Mouse (Mus musculus) liver, embryonic 12.5 days (tissue): Measurements from ENCODE around the gene Pigs. TPM values are rescaled to one million over a fixed set of nuclear protein-coding genes. Genes with fewer than 3 reads are reported as not detected.
A peak's percentile ranks its signal among the peaks of the same experiment; 100 is the strongest.

Experiments
- ATAC-seq: fragments of 200-750 bp; cut with Nextera tagmentation; 2 replicates; pipeline ENCODE4 v1.8.0; 2017; ENCODE audit warnings: moderate number of reproducible peaks, mild to moderate bottlenecking, moderate library complexity
- H3K27ac ChIP-seq: fragments of 300-500 bp; sonication (generic); 2 replicates; pipeline ENCODE4 v1.5.1; 2016; ENCODE audit warnings: mild to moderate bottlenecking
- H3K27me3 ChIP-seq: fragments of 300-500 bp; sonication (generic); replicated peaks from 2 replicates; pipeline ENCODE4 v1.6.1; 2016; ENCODE audit warnings: mild to moderate bottlenecking, moderate library complexity
- H3K36me3 ChIP-seq: fragments of 300-500 bp; sonication (generic); 2 replicates; pipeline ENCODE4 v1.6.1; 2016; ENCODE audit warnings: mild to moderate bottlenecking, moderate library complexity
- H3K4me1 ChIP-seq: fragments of 300-500 bp; sonication (generic); 2 replicates; pipeline ENCODE4 v1.6.1; 2016
- H3K4me2 ChIP-seq: fragments of 300-500 bp; sonication (generic); 2 replicates; pipeline ENCODE4 v1.6.1; 2016; ENCODE audit warnings: mild to moderate bottlenecking, moderate library complexity
- H3K4me3 ChIP-seq: fragments of 300-500 bp; sonication (generic); 2 replicates; pipeline ENCODE4 v1.5.1; 2016; ENCODE audit warnings: mild to moderate bottlenecking, moderate library complexity
- H3K9ac ChIP-seq: fragments of 300-500 bp; sonication (generic); 2 replicates; pipeline ENCODE4 v1.6.1; 2016; ENCODE audit warnings: mild to moderate bottlenecking, moderate library complexity
- H3K9me3 ChIP-seq: fragments of 300-500 bp; sonication (generic); replicated peaks from 2 replicates; pipeline ENCODE4 v1.6.1; 2016; ENCODE audit warnings: mild to moderate bottlenecking, moderate library complexity
- WGBS: fragments of 180-500 bp; shearing (Covaris S2); methylation state at CpG from one replicate; pipeline ENCODE4 v1.1.7; 2016; ENCODE audit not compliant: insufficient replicate concordance; 5-methylcytosine and 5-hydroxymethylcytosine counted together
- polyA plus RNA-seq: library from polyadenylated mRNA; unstranded; fragments of >200 nt; fragmentation: Nextera tagmentation; extraction: Ambion mirVana; gene quantifications from 2 replicates; pipeline ENCODE4 v1.2.1, GENCODE M21; 2016

Pigs gene
- polyA plus RNA-seq, 1 experiment from 2014 or later: 42.6 TPM

GRCm38 (mm10) chr11:78318411-78318810, 9.8 kb upstream of the Pigs start:
- H3K36me3 ChIP-seq: peaks cover 94% of the 10 kb centered on the region
- no peak overlapping the region for H3K4me3 ChIP-seq
- no peaks in the 10 kb centered on the region for H3K27me3 ChIP-seq
- peaks cover 15% of the 10 kb centered on the region for H3K4me1 ChIP-seq
- 89% methylated on average over 2 of the region's 2 CpGs for WGBS
- H3K4me2 ChIP-seq: no peak overlapping the region
- no peak overlapping the region for H3K9ac ChIP-seq
- no peak overlapping the region for H3K27ac ChIP-seq
- ATAC-seq: no peak
- H3K9me3 ChIP-seq: no peaks in the 10 kb centered on the region

DNA sequence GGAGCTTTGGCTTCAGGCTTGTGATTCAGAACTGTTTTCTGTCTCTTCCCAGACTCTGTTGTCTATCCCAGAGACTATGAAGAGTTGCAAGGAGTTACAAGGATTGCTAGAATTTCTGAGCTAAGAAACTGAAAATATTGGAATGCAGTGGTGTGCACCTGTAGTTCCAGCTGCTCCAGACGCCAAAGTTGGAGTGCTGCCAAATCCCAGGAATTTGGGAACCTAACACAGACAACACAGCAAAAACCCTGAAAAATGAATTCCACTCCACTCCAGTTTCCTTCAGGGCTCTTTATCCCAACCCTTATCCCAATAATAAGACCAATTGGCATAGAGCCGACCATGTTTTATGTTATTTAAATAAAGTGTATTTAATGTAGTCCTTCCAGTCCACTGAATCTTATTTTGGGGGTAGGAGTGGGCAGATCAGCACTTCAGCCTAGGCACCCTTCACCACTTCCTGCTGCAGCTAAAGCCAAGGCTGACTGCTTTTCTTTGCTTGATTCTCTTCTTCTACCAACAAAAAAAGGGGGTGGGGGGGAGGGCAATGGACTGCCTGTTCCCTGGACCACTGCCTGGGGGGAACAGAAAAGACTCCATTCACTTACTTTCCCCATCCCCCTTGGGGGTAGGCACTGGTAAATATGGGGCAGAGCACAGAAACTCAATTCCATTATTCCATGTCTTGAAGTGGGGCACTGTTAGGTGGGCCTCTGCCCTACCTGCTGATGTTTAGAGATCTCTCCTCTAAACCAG, 6.0 kb upstream of the Pigs start:
- Histone ChIP-seq H3K36me3 (peaks cover 71% of the 10 kb centered on the region), H3K4me1 (peaks cover 20% of the 10 kb centered on the region), H3K9ac (no peak overlapping the region), H3K4me3 (no peak overlapping the region), H3K4me2 (peak overlapping the region; percentile 52; the same call in 1 of the 2 replicates), H3K27me3 (no peaks in the 10 kb centered on the region; the same call in 1 of the 2 replicates), H3K27ac (peak overlapping the region; percentile 41), H3K9me3 (no peaks in the 10 kb centered on the region)
- 87% methylated on average over 2 of the region's 2 CpGs for WGBS
- no peak for ATAC-seq

DNA sequence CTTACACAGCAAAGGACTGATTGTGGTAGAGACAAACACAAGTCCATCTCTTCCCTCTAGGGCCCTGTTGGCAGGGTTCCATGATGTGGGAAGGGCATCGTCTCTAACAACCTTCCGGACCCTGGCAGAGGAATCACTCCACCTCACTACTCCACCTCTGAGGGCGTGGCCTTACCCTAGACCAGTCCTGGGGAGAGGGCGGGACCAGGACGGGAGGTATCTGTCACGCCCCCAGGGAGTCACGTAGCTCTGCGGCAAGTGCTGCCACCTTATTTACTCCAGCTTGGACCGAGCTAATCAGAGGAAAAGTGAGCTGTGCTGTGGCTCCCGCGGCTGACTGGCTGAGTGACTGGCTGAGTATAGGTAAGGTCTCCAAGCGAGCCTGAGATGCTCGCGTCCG, 5.4 kb upstream of the Pigs start, which contains the start of gene Aldoc:
TSS of gene Aldoc (plus strand) at position 109 of the 400 bp plus-strand sequence.
- ATAC-seq: peak; percentile 97
- WGBS: 6% methylated on average over 15 of the region's 15 CpGs
- peak within 1 kb of the TSS; percentile 52 for H3K4me2 ChIP-seq

GRCm38 (mm10) chr11:78324000-78324785, 4.0 kb upstream of the Pigs start:
- H3K36me3 ChIP-seq: peaks cover 51% of the 10 kb centered on the region
- peaks cover 25% of the 10 kb centered on the region for H3K4me1 ChIP-seq
- no peak overlapping the region for H3K27ac ChIP-seq
- 82% methylated on average over 15 of the region's 15 CpGs for WGBS
- no peaks in the 10 kb centered on the region; the same call in 1 of the 2 replicates for H3K27me3 ChIP-seq
- no peak for ATAC-seq
- no peak overlapping the region for H3K4me2 ChIP-seq
- H3K4me3 ChIP-seq: no peak overlapping the region
- H3K9ac ChIP-seq: no peak overlapping the region
- no peaks in the 10 kb centered on the region for H3K9me3 ChIP-seq

More for the DNA sequence above, 5.4 kb upstream of the Pigs start, which contains the start of gene Aldoc:
- Histone ChIP-seq H3K36me3 (peaks cover 65% of the 10 kb centered on the region), H3K27ac (peak within 1 kb of the TSS; percentile 41), H3K4me1 (peaks cover 20% of the 10 kb centered on the region), H3K9me3 (no peaks in the 10 kb centered on the region), H3K4me3 (peak within 1 kb of the TSS; percentile 18; the same call in 1 of the 2 replicates), H3K9ac (0 out of 2 replicates have a peak within 1 kb of the TSS, but pooled peaks have one; percentile 12), H3K27me3 (no peaks in the 10 kb centered on the region; the same call in 1 of the 2 replicates)

DNA sequence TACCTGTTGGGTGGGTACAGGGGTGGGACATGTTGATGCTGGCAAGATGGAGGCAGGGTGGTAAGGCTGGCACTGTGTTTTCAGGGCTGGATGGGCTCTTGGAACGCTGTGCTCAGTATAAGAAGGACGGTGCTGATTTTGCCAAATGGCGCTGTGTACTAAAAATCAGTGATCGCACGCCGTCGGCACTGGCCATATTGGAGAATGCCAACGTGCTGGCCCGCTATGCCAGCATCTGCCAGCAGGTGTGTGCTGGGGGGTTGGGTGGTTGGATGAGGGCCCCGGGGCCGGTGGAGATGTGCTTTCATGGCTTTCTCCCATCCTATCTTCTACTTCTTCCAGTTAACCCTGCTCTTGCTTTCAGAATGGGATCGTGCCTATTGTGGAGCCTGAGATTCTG, 3.2 kb upstream of the Pigs start:
- WGBS: 90% methylated on average over 12 of the region's 12 CpGs
- H3K27ac ChIP-seq: no peak overlapping the region
- no peak overlapping the region for H3K4me2 ChIP-seq
- ATAC-seq: no peak
- H3K27me3 ChIP-seq: no peaks in the 10 kb centered on the region; the same call in 1 of the 2 replicates
- no peak overlapping the region for H3K4me3 ChIP-seq
- no peak overlapping the region for H3K9ac ChIP-seq
- no peaks in the 10 kb centered on the region for H3K9me3 ChIP-seq
- peaks cover 31% of the 10 kb centered on the region for H3K4me1 ChIP-seq
- H3K36me3 ChIP-seq: peaks cover 44% of the 10 kb centered on the region

DNA sequence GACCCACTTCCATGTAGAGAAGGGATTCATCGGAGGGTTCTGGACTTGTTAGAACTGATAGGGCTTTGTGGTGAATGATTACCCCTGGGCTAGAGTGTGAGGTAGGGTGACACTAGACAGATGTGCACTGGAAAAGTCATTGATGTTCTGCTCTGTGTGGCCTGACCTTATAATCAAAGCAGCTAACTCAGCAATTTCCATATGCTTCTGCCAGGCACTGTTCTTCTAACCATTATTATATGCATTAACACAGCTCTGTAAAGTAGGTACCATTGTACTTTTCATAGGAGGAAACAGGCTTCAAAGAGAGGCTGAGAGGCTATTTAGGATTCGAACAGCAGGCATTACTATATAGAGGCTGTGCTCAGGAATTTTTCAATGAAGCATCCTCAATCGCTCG, 1.0 kb upstream of the Pigs start:
- Histone ChIP-seq H3K27me3 (no peaks in the 10 kb centered on the region; the same call in 1 of the 2 replicates), H3K9me3 (no peaks in the 10 kb centered on the region), H3K4me2 (peak overlapping the region; percentile 95; the same call in 1 of the 2 replicates), H3K9ac (no peak overlapping the region), H3K36me3 (peaks cover 27% of the 10 kb centered on the region), H3K4me3 (no peak overlapping the region; the same call in 1 of the 2 replicates), H3K4me1 (peaks cover 28% of the 10 kb centered on the region), H3K27ac (no peak overlapping the region)
- 76% methylated on average over 4 of the region's 4 CpGs for WGBS
- no peak for ATAC-seq

DNA sequence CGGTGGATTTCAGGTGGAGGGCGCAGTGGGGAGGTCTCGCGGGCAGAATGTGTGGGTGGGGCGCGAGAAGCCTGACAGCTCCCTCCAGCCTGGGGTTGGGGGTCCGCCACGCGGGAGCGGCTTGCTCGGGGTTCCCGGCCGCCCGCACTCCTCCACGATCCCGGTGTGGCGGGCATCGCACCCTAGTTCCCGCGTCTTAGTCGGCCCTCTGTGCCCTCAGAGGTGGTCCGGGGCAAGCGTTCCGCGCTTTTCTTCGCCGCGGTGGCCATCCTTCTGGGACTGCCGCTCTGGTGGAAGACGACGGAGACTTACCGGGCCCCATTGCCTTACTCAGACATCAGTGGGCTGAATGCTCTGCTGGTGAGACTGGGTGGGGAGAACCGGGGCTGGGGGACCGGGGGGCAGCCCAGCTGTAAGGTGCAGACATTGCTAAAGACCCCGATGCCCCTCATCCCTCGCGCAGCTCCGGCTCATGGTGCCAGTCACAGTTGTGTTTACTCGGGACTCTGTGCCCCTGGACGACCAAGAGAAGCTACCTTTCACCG, 369 bp downstream of the Pigs start:
- Histone ChIP-seq H3K9ac (peak overlapping the region; percentile 90), H3K4me3 (peak overlapping the region; percentile 82), H3K27me3 (no peaks in the 10 kb centered on the region; the same call in 1 of the 2 replicates), H3K27ac (peak overlapping the region; percentile 72), H3K36me3 (peaks cover 34% of the 10 kb centered on the region), H3K4me1 (peaks cover 14% of the 10 kb centered on the region), H3K4me2 (peak overlapping the region; percentile 95), H3K9me3 (no peaks in the 10 kb centered on the region)
- peak; percentile 68 for ATAC-seq
- 0% methylated on average over 40 of the region's 41 CpGs for WGBS

GRCm38 (mm10) chr11:78332676-78333075, 4.5 kb downstream of the Pigs start:
- Histone ChIP-seq H3K9me3 (no peaks in the 10 kb centered on the region), H3K27me3 (no peaks in the 10 kb centered on the region), H3K4me3 (no peak overlapping the region), H3K36me3 (peaks cover 55% of the 10 kb centered on the region), H3K4me1 (peaks cover 11% of the 10 kb centered on the region), H3K4me2 (no peak overlapping the region), H3K9ac (no peak overlapping the region), H3K27ac (no peak overlapping the region)
- 94% methylated on average over 12 of the region's 12 CpGs for WGBS
- ATAC-seq: no peak

DNA sequence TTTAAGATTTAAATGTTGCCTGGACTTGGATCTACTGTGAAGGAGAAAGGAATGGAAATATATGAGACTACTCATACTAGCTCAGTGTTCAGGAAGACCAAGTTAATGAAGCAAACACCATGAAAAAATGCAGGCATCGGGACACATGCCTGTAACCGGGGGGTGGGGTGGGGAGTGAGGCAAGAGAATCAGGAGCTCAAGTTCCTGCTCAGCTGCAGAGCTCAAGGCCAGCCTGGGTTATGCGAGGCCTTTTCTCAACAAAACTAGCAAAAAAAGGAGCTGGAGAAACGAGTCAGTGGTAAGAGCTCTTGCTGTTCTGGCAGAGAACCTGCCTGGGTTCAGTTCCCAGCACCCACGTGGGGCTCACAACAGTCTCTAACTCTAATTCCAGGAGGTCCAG, 5.8 kb downstream of the Pigs start:
- Histone ChIP-seq H3K4me2 (no peak overlapping the region), H3K4me3 (no peak overlapping the region), H3K27me3 (no peaks in the 10 kb centered on the region), H3K36me3 (peaks cover 68% of the 10 kb centered on the region), H3K9me3 (no peaks in the 10 kb centered on the region), H3K4me1 (peaks cover 8% of the 10 kb centered on the region), H3K27ac (no peak overlapping the region), H3K9ac (no peak overlapping the region)
- no peak for ATAC-seq
- 88% methylated on average over 5 of the region's 5 CpGs for WGBS

- no peak for ATAC-seq
- no peaks in the 10 kb centered on the region for H3K9me3 ChIP-seq
- H3K4me3 ChIP-seq: no peak overlapping the region
- no peak overlapping the region for H3K9ac ChIP-seq
- H3K27ac ChIP-seq: no peak overlapping the region
- H3K4me2 ChIP-seq: no peak overlapping the region
- H3K4me1 ChIP-seq: no peaks in the 10 kb centered on the region; the same call in 1 of the 2 replicates
- H3K36me3 ChIP-seq: peaks cover 92% of the 10 kb centered on the region
- H3K27me3 ChIP-seq: no peaks in the 10 kb centered on the region
- 86% methylated on average over 8 of the region's 8 CpGs for WGBS
Measured at GRCm38 (mm10) chr11:78337040-78337439, 8.8 kb downstream of the Pigs start.

GRCm38 (mm10) chr11:78341702-78342101, 13.5 kb downstream of the Pigs start:
- Histone ChIP-seq H3K4me3 (no peak overlapping the region), H3K4me1 (peaks cover 41% of the 10 kb centered on the region), H3K9me3 (no peaks in the 10 kb centered on the region), H3K27ac (no peak overlapping the region), H3K27me3 (no peaks in the 10 kb centered on the region), H3K9ac (no peak overlapping the region), H3K36me3 (peaks cover 49% of the 10 kb centered on the region), H3K4me2 (no peak overlapping the region)
- no peak for ATAC-seq
- 64% methylated on average over 12 of the region's 12 CpGs for WGBS
